Mouse (Mus musculus): Measurements from ENCODE around the gene Ippk.

Gene Ippk

DNA sequence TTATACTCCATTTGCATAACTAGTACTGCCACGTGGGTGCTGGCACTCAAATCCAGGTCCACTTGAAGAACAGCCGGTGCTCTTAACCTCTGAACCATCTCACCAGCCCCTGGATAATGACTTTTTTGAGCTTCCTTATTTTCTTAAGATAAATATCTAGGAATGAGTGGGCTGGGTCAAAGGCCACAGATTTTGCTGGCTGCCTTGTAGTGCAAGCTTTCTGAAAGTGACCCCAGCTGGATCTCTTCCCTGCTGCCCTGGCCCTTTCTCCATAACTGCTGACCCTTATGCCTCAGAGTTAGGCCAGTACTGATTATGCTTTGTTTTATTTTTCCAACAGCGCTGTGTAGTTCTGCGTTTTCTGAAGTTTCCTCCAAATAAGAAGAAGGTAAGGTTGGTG is 9.5 kb downstream of the Ippk start:
- ATAC-seq (ENCODE audit: low TSS enrichment): no peak

DNA sequence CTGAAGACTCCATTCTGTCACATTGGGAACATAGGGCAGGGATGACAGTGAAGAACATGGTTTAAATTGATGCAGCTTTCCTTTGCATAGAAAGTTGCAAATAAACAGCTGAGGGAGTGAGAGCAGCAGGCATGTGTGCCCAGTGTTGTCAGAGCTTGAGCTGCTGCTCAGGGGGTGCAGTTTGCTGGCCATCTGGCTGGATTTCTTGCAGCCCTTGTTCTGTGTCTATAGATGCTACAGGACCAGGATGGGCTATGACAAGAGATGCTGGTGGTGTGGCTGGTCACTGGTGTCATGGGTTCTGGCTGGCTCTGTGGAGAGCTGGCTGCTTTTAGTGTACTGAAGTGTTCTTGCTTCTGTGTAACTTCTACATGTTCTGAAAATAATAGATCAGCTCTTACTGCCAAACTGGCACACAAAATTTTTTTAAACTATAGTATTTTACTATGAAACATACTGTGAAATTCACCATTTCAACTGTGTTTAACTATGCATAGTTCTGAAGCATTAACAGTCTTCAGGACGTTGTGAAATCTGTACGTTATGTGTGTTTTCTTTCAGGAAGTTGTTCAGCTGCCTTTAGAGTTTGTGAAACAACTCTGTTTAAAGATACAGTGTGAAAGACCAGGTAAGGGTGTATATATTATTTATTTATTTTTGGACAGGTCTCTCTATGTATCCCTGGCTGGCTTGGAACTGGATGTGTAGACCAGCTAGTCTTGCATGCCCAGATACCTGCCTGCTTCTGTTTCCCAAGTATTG is 12.4 kb downstream of the Ippk start:
- peak; percentile 36 for ATAC-seq (ENCODE audit: low TSS enrichment)

- no peak for ATAC-seq (ENCODE audit: low TSS enrichment)
These were observed 14.7 kb downstream of the Ippk start for GRCm38 (mm10) chr13:49435745-49436144.

- ATAC-seq (ENCODE audit: low TSS enrichment): peak; percentile 58
These were observed 15.1 kb downstream of the Ippk start for GRCm38 (mm10) chr13:49436170-49436569.

- peak; percentile 88 for ATAC-seq (ENCODE audit: low TSS enrichment)
These were observed 23.4 kb downstream of the Ippk start for GRCm38 (mm10) chr13:49444451-49444850.

DNA sequence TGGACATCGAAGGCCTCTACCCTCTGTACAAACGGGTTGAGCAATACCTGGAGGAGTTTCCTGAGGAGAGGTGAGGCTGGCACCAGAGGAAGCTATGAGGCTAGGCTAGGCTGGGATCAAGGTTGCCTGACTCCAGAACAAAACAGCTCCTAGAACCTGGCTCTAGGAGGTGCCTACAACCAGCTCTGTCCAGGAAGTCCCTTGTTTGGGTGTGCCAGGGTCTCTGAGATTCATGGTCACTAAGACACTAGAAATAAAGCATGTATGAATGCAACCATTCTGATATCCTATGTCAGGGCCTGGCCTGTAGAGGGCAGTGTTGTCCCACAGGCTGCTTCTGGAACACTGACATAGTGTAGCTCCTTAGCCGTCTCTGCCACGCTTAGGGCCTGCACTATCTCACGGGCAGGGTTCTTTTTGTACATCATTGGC is 28.3 kb downstream of the Ippk start:
- peak; percentile 96 for ATAC-seq (ENCODE audit: low TSS enrichment)

GRCm38 (mm10) chr13:49460276-49460675 is 39.2 kb downstream of the Ippk start:
- no peak for ATAC-seq (ENCODE audit: low TSS enrichment)

DNA sequence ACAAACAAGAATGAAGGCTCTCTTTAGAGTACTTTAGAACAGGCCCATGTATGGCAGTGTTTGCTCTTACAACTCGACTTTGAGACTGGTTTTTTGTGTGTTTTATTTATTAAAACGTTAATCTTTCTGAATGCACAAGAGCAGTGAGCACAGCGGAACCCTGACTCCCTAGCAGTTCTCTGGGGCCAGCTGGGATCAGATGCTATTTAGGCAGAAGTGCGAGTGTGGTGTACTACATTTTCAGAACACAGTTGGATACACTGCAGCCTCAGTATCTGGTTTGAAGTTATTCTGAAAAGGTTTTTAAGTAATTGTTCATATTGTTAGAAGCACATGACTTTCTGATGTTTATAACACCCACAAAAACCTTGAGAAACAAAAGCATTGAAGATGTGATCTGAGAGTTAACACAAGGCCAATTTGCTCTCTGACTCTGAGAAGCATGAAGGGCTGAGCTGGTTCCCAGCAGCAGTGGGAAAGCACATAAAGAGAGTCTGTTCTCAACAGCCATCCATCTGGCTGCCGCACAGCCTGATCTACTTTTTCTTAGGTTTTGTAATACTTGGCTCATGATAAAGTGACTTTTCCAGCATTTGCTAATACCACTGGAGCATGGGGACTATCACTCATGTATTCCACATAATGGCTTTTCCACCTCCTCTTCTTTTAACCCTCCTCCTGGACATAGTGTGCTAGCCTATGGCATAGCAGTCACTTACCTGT is 39.8 kb downstream of the Ippk start:
- ATAC-seq (ENCODE audit: low TSS enrichment): peak; percentile 87

- no peak for ATAC-seq (ENCODE audit: low TSS enrichment)
These were observed 40.5 kb downstream of the Ippk start for GRCm38 (mm10) chr13:49461458-49462132.

DNA sequence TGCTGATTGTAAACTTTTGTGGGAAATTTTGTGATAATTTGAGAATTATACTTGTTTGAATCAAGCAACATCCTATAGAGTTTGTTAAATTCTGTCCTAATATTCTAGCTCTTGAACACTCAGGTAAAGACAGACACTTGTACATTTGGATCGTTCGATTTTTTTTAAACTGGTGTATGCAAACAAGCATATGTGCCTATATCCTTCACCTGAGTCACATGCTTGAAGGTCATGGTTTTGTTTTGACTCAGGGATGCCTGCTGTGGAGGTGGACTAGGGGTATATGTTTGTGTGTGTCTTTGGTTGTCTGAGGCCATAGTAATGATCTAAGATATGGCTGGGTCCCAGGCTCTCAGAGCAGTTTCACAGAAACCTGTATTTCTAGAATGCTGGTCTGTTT is 41.9 kb downstream of the Ippk start:
- no peak for ATAC-seq (ENCODE audit: low TSS enrichment)

DNA sequence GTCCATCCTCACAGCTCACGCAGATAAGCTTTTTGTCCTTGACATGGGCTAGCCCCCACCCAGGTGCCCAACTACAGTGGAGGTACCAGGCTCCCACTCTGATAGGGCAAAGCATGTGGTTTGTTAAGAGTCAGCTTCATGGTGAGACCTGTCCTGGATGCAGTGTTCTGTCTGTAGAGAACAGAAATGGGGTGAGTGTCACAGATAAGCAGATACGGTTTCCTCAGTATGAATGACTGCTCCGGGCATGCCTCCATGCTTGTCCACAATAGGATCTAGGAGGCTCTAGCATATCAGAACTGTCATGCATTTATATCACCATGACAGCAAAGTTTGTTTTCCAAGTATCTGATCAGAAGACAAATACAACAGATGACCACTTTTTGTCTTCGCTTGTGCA is 44.8 kb downstream of the Ippk start:
- no peak for ATAC-seq (ENCODE audit: low TSS enrichment)

DNA sequence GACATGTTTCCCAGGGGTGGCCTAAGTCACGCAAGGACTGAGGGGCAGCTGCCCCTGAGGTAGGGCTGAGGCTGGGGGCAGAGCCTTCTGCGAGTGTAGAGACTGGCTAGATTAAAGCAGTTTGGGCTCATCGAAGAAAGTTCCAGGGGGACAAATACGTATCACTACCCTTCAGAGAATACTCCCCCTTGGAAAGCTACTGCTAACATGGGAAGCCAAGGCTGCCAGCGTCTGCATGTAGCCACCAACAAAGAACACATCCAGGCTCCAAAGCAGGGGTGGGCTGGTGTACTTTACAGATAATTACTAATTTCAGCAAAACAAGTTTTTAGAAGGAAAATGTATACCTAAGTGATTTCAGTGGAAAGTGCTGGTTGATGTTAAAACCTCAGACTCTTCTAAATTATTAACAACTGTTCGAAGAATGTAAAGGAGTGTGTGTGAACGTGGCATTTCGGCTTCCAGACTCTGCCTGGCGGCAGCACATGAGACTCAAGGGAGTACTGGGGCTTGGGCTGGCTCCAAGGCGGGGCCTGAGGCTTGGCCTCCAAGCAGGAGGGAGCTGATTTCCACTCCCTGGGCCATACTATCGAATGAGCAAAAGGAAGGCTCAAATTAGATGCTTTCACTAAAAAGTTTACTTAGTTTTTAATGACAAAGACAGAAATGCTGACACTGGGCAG is 45.5 kb downstream of the Ippk start:
- ATAC-seq (ENCODE audit: low TSS enrichment): no peak

GRCm38 (mm10) chr13:49467585-49467984 is 46.5 kb downstream of the Ippk start:
- no peak for ATAC-seq (ENCODE audit: low TSS enrichment)

DNA sequence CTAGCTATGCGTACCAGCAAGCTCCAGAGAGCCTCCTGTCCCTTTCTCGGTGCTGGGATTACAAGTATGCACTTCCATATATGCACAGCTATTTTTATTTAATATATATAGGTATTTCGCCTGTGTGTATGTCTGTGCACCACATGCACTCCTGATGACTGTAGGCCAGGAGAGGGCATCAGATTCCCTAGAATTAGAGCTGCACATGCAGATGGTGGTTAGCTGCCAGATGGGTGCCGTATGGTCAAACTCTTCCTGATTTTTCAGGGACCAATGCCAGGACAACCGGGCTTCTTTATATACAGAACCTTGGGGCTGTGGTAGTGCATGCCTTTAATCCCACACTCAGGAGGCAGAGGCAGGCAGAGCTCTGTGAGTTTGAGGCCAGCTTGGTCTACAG is 48.0 kb downstream of the Ippk start:
- no peak for ATAC-seq (ENCODE audit: low TSS enrichment)

DNA sequence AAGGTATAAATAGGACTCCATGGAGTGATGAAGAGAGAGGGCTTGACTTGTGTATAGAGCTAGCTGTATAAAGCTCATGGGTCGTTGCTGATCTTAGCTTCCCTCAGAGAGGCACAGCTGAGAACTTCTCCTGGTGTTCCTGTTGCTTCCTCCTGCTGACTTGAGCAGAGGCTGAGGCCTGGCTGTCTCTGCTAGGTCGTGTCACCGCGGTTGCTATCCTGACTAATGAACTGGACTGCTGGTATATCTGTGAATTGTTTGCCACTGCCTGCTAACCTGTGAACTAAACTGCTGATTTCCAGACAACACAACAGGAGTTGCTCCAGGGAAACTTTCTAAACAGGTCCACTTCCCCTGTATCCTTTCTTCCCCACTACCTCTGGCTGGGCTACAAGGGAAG is 49.3 kb downstream of the Ippk start:
- ATAC-seq (ENCODE audit: low TSS enrichment): no peak

- no peak; the same call in 1 of the 2 replicates for ATAC-seq (ENCODE audit: low TSS enrichment)
These were observed 49.8 kb downstream of the Ippk start for GRCm38 (mm10) chr13:49470806-49471205.

- ATAC-seq (ENCODE audit: low TSS enrichment): no peak
These were observed 51.1 kb downstream of the Ippk start for GRCm38 (mm10) chr13:49471981-49472675.

- ATAC-seq (ENCODE audit: low TSS enrichment): no peak
These were observed 51.6 kb downstream of the Ippk start for GRCm38 (mm10) chr13:49472676-49473005.

DNA sequence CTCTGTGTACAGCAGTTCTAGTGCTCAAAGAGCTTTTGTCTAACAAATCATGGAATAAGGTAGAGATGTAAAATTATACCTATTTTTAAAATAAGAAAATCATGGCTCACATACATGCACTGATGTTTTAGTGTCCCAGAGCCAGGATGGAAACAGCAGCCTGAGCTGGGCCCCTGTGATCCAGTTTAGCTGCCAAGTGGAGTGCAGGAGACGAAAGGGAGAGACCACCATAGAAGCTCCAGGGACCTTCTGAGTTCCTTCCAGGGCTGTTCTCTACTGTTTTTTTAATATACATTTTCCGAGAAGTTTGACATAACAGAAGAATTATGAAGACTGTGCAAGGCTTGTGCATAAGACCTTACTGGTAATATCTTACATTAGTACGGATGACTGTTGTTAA is 56.8 kb downstream of the Ippk start:
- no peak for ATAC-seq (ENCODE audit: low TSS enrichment)

GRCm38 (mm10) chr13:49478851-49479374 is 57.9 kb downstream of the Ippk start:
- ATAC-seq (ENCODE audit: low TSS enrichment): no peak

- ATAC-seq (ENCODE audit: low TSS enrichment): no peak
These were observed 58.4 kb downstream of the Ippk start for GRCm38 (mm10) chr13:49479399-49479798.
